Mouse (Mus musculus): ENCODE results near the gene Gnat2. TPM values are rescaled to one million over a fixed set of nuclear protein-coding genes. Genes with fewer than 3 reads are reported as not detected.

Gene Gnat2
- polyA plus RNA-seq, 1 experiment from 2014 or later: 0.86 TPM

DNA sequence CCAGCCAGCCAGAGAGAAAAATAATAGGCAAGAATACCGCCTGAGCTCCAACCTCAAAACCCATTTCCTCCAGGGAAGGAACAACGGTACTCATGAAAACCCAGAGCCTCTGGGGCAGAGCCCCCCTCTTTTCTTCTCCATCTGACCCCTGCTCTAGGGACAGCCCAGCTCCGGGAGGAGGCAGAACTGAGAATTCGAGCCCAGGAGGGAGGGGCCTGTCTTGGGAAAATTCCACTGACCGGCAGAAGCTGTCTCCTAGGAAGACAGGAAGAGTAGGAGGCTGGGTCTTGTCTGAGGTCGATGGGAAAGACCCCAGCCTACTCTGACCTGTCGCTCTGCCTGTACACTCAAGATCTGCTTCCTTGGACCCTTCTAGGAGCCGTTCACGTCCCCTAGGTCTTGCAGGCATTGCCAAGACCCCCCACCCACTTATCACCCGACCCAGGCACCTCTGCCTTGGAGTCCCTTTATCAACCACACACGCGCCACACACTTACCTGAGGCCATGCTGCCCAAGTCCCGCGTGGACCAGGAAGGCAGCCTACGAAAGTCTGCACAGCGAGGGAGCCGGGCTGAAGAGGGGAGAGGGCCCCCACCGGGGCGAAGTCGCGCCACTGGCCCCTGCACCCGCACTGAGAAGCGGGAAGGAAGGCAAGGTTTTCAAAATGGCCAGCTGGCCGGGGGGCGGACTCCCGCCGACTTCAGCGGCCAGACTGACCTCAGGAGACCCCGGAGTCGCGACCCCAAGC is 6.7 kb upstream of the Gnat2 start:
- peak overlapping the region; percentile 100 for H3K4me2 ChIP-seq
- ATAC-seq (ENCODE audit: low FRiP score): peak; percentile 65
- H3K4me3 ChIP-seq (replicated peaks): peak overlapping the region; percentile 66
- under 1% methylated on average over 31 of the region's 31 CpGs for WGBS
- H3K9me3 ChIP-seq: no peaks in the 10 kb centered on the region
- H3K36me3 ChIP-seq (replicated peaks): 0 out of 2 replicates have a peak, but pooled peaks cover under 1% of the 10 kb centered on the region
- H3K27me3 ChIP-seq: peaks cover 9% of the 10 kb centered on the region; the same call in 1 of the 2 replicates
- H3K27ac ChIP-seq: peak overlapping the region; percentile 87
- H3K4me1 ChIP-seq: peaks cover 52% of the 10 kb centered on the region
- H3K9ac ChIP-seq: peak overlapping the region; percentile 78

GRCm38 (mm10) chr3:108086470-108086979 is 6.1 kb upstream of the Gnat2 start, which contains the start of gene Ampd2:
TSS of gene Ampd2 (minus strand) at chr3:108086651.
- Histone ChIP-seq H3K4me3 (replicated peaks) (peak within 1 kb of the TSS; percentile 66), H3K27me3 (peaks cover 9% of the 10 kb centered on the region; the same call in 1 of the 2 replicates), H3K9ac (peak within 1 kb of the TSS; percentile 78), H3K4me1 (peaks cover 52% of the 10 kb centered on the region), H3K27ac (peak within 1 kb of the TSS; percentile 87), H3K36me3 (replicated peaks) (no peaks in the 10 kb centered on the region), H3K4me2 (peak within 1 kb of the TSS; percentile 100), H3K9me3 (no peaks in the 10 kb centered on the region)
- 0 out of 2 replicates have a peak, but pooled peaks have one; percentile 21 for ATAC-seq (ENCODE audit: low FRiP score)
- WGBS: under 1% methylated on average over 29 of the region's 29 CpGs

- ATAC-seq (ENCODE audit: low FRiP score): no peak
- H3K36me3 ChIP-seq (replicated peaks): no peaks in the 10 kb centered on the region
- peaks cover 43% of the 10 kb centered on the region for H3K4me1 ChIP-seq
- H3K4me2 ChIP-seq: 0 out of 2 replicates have a peak overlapping the region, but pooled peaks have one; percentile 100
- 89% methylated on average over 3 of the region's 3 CpGs for WGBS
- no peak overlapping the region for H3K27ac ChIP-seq
- peaks cover 16% of the 10 kb centered on the region; the same call in 1 of the 2 replicates for H3K27me3 ChIP-seq
- no peak overlapping the region for H3K4me3 ChIP-seq (replicated peaks)
- H3K9ac ChIP-seq: no peak overlapping the region
- H3K9me3 ChIP-seq: no peaks in the 10 kb centered on the region
Measured at GRCm38 (mm10) chr3:108087329-108087728, 5.3 kb upstream of the Gnat2 start.

- Histone ChIP-seq H3K27me3 (peaks cover 20% of the 10 kb centered on the region; the same call in 1 of the 2 replicates), H3K9me3 (no peaks in the 10 kb centered on the region), H3K27ac (no peak overlapping the region), H3K36me3 (replicated peaks) (no peaks in the 10 kb centered on the region), H3K9ac (no peak overlapping the region), H3K4me1 (peaks cover 28% of the 10 kb centered on the region), H3K4me3 (replicated peaks) (no peak overlapping the region), H3K4me2 (no peak overlapping the region)
- no peak for ATAC-seq (ENCODE audit: low FRiP score)
- WGBS: 61% methylated on average over 5 of the region's 5 CpGs
Measured at GRCm38 (mm10) chr3:108088842-108089380, 3.7 kb upstream of the Gnat2 start.

- H3K4me3 ChIP-seq (replicated peaks): no peak overlapping the region
- ATAC-seq (ENCODE audit: low FRiP score): no peak
- H3K9me3 ChIP-seq: no peaks in the 10 kb centered on the region
- peaks cover 18% of the 10 kb centered on the region for H3K4me1 ChIP-seq
- H3K36me3 ChIP-seq (replicated peaks): no peaks in the 10 kb centered on the region
- H3K27ac ChIP-seq: no peak overlapping the region
- no peak overlapping the region for H3K9ac ChIP-seq
- H3K4me2 ChIP-seq: no peak overlapping the region
- WGBS: 39% methylated on average over 2 of the region's 2 CpGs
- H3K27me3 ChIP-seq: peaks cover 20% of the 10 kb centered on the region; the same call in 1 of the 2 replicates
Measured at GRCm38 (mm10) chr3:108089916-108090315, 2.7 kb upstream of the Gnat2 start.

- H3K36me3 ChIP-seq (replicated peaks): no peaks in the 10 kb centered on the region
- ATAC-seq (ENCODE audit: low FRiP score): no peak
- H3K9ac ChIP-seq: no peak overlapping the region
- peaks cover 13% of the 10 kb centered on the region for H3K4me1 ChIP-seq
- no peak overlapping the region for H3K27ac ChIP-seq
- H3K4me3 ChIP-seq (replicated peaks): no peak overlapping the region
- no peak overlapping the region for H3K4me2 ChIP-seq
- H3K27me3 ChIP-seq: peaks cover 20% of the 10 kb centered on the region; the same call in 1 of the 2 replicates
- WGBS: 93% methylated on average over 2 of the region's 2 CpGs
- H3K9me3 ChIP-seq: no peaks in the 10 kb centered on the region
Measured at GRCm38 (mm10) chr3:108090561-108090960, 2.0 kb upstream of the Gnat2 start.

- H3K4me2 ChIP-seq: no peak overlapping the region
- H3K36me3 ChIP-seq (replicated peaks): no peaks in the 10 kb centered on the region
- no peaks in the 10 kb centered on the region; the same call in 1 of the 2 replicates for H3K4me1 ChIP-seq
- WGBS: 78% methylated on average over 6 of the region's 6 CpGs
- H3K27ac ChIP-seq: no peak overlapping the region
- ATAC-seq (ENCODE audit: low FRiP score): no peak
- H3K9me3 ChIP-seq: no peaks in the 10 kb centered on the region
- H3K4me3 ChIP-seq (replicated peaks): no peak overlapping the region
- no peak overlapping the region for H3K9ac ChIP-seq
- peaks cover 20% of the 10 kb centered on the region; the same call in 1 of the 2 replicates for H3K27me3 ChIP-seq
Measured at GRCm38 (mm10) chr3:108092030-108092429, 559 bp upstream of the Gnat2 start.

DNA sequence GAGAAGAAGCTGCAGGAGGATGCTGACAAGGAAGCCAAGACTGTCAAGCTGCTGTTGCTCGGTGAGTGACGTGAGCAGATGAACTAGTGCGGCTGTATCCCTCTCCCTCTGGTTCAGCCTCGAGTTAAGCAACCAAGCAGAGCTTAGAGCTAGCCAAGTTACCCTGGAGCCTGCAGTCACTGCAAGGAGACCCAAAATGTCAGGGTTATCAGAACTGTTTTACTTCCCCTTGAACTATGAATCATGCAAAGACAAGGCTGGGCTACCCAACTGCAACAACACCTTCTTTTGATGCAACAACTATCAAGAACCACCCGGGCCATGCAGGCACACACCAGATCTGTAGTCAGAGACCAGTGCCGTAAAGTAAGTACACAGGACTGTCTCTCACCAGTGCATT is 717 bp downstream of the Gnat2 start:
- Histone ChIP-seq H3K27ac (no peak overlapping the region), H3K9ac (no peak overlapping the region), H3K4me1 (no peaks in the 10 kb centered on the region; the same call in 1 of the 2 replicates), H3K9me3 (no peaks in the 10 kb centered on the region), H3K27me3 (peaks cover 20% of the 10 kb centered on the region; the same call in 1 of the 2 replicates), H3K4me3 (replicated peaks) (no peak overlapping the region), H3K36me3 (replicated peaks) (no peaks in the 10 kb centered on the region), H3K4me2 (no peak overlapping the region)
- 48% methylated on average over 6 of the region's 6 CpGs for WGBS
- ATAC-seq (ENCODE audit: low FRiP score): no peak

- Histone ChIP-seq H3K4me1 (no peaks in the 10 kb centered on the region; the same call in 1 of the 2 replicates), H3K36me3 (replicated peaks) (no peaks in the 10 kb centered on the region), H3K27me3 (peaks cover 18% of the 10 kb centered on the region; the same call in 1 of the 2 replicates), H3K4me3 (replicated peaks) (no peak overlapping the region), H3K9me3 (no peaks in the 10 kb centered on the region), H3K27ac (no peak overlapping the region), H3K4me2 (no peak overlapping the region), H3K9ac (no peak overlapping the region)
- no peak for ATAC-seq (ENCODE audit: low FRiP score)
- WGBS: 90% methylated on average over 1 of the region's 1 CpGs
Measured at GRCm38 (mm10) chr3:108094146-108094545, 1.6 kb downstream of the Gnat2 start.

DNA sequence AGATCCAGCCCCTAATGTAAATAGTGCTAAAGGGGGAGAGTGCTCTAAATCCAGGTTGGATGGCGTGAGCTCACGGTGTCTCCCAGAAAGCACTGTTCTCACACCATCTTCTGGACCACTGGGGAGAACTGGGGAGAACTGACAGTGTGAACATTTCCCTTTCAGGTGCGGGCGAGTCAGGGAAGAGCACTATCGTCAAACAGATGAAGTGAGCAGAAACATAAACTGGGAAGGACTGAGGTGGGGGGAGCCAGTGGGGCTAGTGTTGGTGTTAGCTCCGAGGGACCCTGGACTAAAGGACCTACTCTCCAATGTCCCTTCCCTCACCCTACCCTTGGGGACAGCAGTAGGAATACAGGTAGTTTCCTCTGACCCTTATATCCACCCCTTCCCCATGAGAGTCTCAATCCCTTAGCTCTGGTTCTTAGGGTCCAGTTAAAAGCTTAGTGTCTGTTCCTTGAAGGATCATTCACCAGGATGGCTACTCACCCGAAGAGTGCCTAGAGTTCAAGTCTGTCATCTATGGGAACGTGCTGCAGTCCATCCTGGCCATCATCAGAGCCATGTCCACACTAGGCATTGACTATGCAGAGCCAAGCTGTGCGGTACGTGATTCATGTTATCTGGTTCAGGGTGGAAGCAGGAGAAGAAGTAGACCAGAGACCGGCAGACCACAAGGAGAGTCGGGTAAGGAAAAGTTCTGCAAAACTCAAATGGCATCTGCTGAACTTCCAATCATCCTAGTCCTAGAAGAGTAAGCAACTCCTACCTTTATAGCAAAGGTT is 2.6 kb downstream of the Gnat2 start:
- 92% methylated on average over 12 of the region's 12 CpGs for WGBS
- Histone ChIP-seq H3K4me1 (no peaks in the 10 kb centered on the region; the same call in 1 of the 2 replicates), H3K36me3 (replicated peaks) (no peaks in the 10 kb centered on the region), H3K9ac (no peak overlapping the region), H3K9me3 (no peaks in the 10 kb centered on the region), H3K27ac (no peak overlapping the region), H3K4me2 (no peak overlapping the region), H3K4me3 (replicated peaks) (no peak overlapping the region), H3K27me3 (peaks cover 15% of the 10 kb centered on the region; the same call in 1 of the 2 replicates)
- ATAC-seq (ENCODE audit: low FRiP score): no peak

DNA sequence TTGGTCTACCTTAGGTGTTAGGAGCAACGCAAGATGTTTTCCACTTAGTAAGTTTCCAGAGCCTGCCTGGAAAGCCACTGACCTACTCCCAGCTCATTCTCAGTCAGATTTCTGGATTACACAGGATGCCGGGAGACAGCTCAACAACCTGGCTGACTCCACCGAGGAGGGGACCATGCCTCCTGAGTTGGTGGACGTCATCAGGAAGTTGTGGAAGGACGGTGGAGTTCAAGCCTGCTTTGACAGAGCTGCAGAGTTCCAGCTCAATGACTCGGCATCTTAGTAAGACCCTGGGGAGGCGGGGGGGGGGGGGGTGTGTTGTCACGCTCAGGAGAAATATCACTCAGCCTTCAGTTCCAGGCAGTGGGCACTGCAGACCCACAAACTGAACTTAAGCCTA is 3.6 kb downstream of the Gnat2 start:
- no peak for ATAC-seq (ENCODE audit: low FRiP score)
- WGBS: 73% methylated on average over 8 of the region's 8 CpGs
- peaks cover 11% of the 10 kb centered on the region; the same call in 1 of the 2 replicates for H3K27me3 ChIP-seq
- H3K9ac ChIP-seq: no peak overlapping the region
- H3K27ac ChIP-seq: no peak overlapping the region
- no peak overlapping the region for H3K4me2 ChIP-seq
- no peak overlapping the region for H3K4me3 ChIP-seq (replicated peaks)
- H3K4me1 ChIP-seq: peaks cover 4% of the 10 kb centered on the region; the same call in 1 of the 2 replicates
- no peaks in the 10 kb centered on the region for H3K36me3 ChIP-seq (replicated peaks)
- no peaks in the 10 kb centered on the region for H3K9me3 ChIP-seq

DNA sequence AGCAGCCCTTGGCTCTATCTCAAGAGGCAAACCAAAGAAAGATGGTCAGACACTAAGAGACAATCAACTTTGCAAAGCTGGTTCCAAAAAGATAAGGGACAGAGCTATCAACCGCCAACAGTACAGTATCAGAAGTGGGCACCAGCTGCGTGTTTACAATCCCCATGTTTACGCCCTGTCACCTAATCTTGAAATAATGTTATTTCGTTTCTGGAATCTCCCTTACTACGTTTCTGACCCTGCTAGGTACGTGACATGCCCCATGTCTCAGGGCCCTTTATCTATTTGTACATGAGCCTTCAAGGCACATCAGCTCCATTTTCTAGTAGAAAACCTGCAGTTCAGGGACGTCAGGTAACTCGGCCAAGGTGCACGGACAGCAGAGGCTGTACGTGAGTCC is 4.1 kb downstream of the Gnat2 start:
- no peak for ATAC-seq (ENCODE audit: low FRiP score)
- Histone ChIP-seq H3K4me2 (no peak overlapping the region), H3K9ac (no peak overlapping the region), H3K4me1 (peaks cover 9% of the 10 kb centered on the region; the same call in 1 of the 2 replicates), H3K27ac (no peak overlapping the region), H3K36me3 (replicated peaks) (no peaks in the 10 kb centered on the region), H3K4me3 (replicated peaks) (no peak overlapping the region), H3K9me3 (no peaks in the 10 kb centered on the region), H3K27me3 (peaks cover 10% of the 10 kb centered on the region; the same call in 1 of the 2 replicates)
- 91% methylated on average over 10 of the region's 10 CpGs for WGBS
